Mouse (Mus musculus) C2C12 (cell line): ENCODE results near the gene Spdye4b. TPM values are rescaled to one million over a fixed set of nuclear protein-coding genes. Genes with fewer than 3 reads are reported as not detected.
"Not testable (repeated sequence)": the region's sequence is repeated elsewhere in the genome, so short reads cannot be mapped to it uniquely, and the experiment has no call there.

Source experiments
- H3K27me3 ChIP-seq: one replicate; pipeline ENCODE4 v1.6.1; 2011; ENCODE audit not compliant: control insufficient read depth, insufficient read depth, insufficient read length
- H3K36me3 ChIP-seq: one replicate; pipeline ENCODE4 v1.6.1; 2011; ENCODE audit not compliant: control insufficient read depth, insufficient read depth
- H3K4me3 ChIP-seq: one replicate; pipeline ENCODE4 v1.5.1; 2011; ENCODE audit warnings: mild to moderate bottlenecking, control low read depth; ENCODE audit not compliant: poor library complexity, insufficient read depth, severe bottlenecking
- H3K79me2 ChIP-seq: one replicate; pipeline ENCODE4 v1.6.1; 2011; ENCODE audit not compliant: control insufficient read depth, insufficient read depth
- H3K79me3 ChIP-seq: one replicate; pipeline ENCODE4 v1.6.1; 2011; ENCODE audit warnings: low read depth, control low read depth
- H3ac ChIP-seq: one replicate; pipeline ENCODE3; 2011; ENCODE audit warnings: low read depth; ENCODE audit not compliant: control insufficient read depth, insufficient read length
- CEBPB ChIP-seq: IDR thresholded peaks from one replicate; pipeline ENCODE4 v1.6.1; 2011; ENCODE audit warnings: low read depth, mild to moderate bottlenecking, control low read depth, moderate library complexity
- CTCF ChIP-seq: IDR thresholded peaks from one replicate; pipeline ENCODE4 v1.5.1; 2011; ENCODE audit not compliant: control insufficient read depth, insufficient read depth, insufficient read length
- FOSL1 ChIP-seq: IDR thresholded peaks from one replicate; pipeline ENCODE4 v1.8.0; 2011; ENCODE audit warnings: mild to moderate bottlenecking, low read length; ENCODE audit not compliant: poor library complexity, insufficient read depth, severe bottlenecking
- MAX ChIP-seq: IDR thresholded peaks from one replicate; pipeline ENCODE4 v1.6.1; 2011; ENCODE audit warnings: mild to moderate bottlenecking, control low read depth
- MYOD1 ChIP-seq: IDR thresholded peaks from one replicate; pipeline ENCODE4 v1.6.1; 2011; ENCODE audit warnings: low read depth; ENCODE audit not compliant: control insufficient read depth, insufficient read length
- MYOG ChIP-seq: IDR thresholded peaks from one replicate; pipeline ENCODE4 v1.6.1; 2011; ENCODE audit not compliant: control insufficient read depth, insufficient read length; ENCODE audit errors: extremely low read depth
- USF1 ChIP-seq: IDR thresholded peaks from one replicate; pipeline ENCODE4 v1.6.1; 2011; ENCODE audit warnings: low read depth, mild to moderate bottlenecking, control low read depth, moderate library complexity
- polyA plus RNA-seq: library from polyadenylated mRNA; unstranded; fragments of >200 nt; fragmentation: generic; extraction: Trizol; gene quantifications from one replicate; pipeline ENCODE4 v1.2.1, GENCODE M21; 2012; ENCODE audit warnings: missing spikeins

Spdye4b gene
- polyA plus RNA-seq, 1 experiment = not detected

DNA sequence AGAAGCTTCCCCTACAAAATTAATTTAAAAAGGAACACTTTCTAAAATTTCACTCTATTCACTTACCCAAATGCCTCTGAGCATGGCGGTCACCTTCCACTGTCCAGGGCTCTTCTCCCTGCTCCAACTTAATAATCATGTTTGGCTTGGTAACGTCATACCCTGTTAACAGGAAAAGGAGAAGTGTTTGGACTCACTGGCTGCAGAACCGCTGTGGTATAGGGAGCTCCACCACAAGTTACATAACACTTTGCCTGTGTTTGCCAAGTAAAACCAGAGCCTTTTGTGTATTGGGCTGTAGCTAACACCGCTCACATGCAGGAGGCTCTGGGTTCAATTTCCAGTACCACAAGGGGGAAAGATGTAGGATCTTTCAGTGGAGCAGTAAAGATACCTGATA lies 4.8 kb upstream of the Spdye4b start:
- H3K36me3 ChIP-seq = peaks cover 60% of the 10 kb centered on the region
- TF ChIP-seq USF1 = no peak
- TF ChIP-seq CTCF = no peak
- TF ChIP-seq CEBPB = no peak
- no peak for TF ChIP-seq MYOG
- TF ChIP-seq FOSL1 = no peak
- no peak for TF ChIP-seq MAX
- no peak for TF ChIP-seq MYOD1

DNA sequence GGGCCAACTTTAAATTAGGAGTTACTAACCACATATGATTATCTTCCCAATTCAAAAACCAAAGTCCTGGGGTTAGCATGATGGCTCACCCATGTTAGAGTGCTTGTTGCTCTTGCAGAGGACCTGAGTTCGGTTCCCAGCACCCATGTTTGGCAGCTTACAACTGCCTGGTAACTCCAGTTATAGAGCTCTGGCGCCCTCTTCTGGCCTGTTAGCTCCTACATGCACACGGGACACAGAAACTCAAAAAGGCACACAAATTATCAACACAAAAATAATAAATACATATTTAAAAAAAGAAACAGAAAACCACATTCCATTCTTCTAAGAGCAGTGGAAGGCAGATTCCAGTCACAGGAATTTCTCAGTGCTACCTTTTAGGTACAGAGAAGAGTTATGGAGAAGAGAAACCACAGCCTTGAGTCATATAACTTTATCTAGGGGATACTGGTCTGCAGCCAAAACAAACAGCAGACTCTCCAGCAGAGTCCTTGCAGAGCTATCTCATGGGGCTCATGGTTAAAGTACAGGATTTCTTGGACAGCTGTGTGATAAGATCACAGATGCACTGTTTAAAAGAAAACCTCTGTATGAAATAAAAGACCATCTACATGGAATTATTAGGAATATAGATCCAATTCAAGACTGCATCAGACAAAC lies 3.1 kb upstream of the Spdye4b start:
- TF ChIP-seq USF1 = no peak
- peak; percentile 19 for TF ChIP-seq MYOD1
- Histone ChIP-seq H3K27me3 (no peaks in the 10 kb centered on the region), H3ac (no peak overlapping the region), H3K36me3 (peaks cover 47% of the 10 kb centered on the region), H3K79me2 (no peaks in the 10 kb centered on the region), H3K4me3 (no peak overlapping the region), H3K79me3 (peaks cover 4% of the 10 kb centered on the region)

More for the DNA sequence above, 4.8 kb upstream of the Spdye4b start:
- Histone ChIP-seq H3K79me3 (peaks cover 4% of the 10 kb centered on the region), H3K4me3 (no peak overlapping the region), H3ac (no peak overlapping the region), H3K79me2 (no peaks in the 10 kb centered on the region), H3K27me3 (no peaks in the 10 kb centered on the region)

DNA sequence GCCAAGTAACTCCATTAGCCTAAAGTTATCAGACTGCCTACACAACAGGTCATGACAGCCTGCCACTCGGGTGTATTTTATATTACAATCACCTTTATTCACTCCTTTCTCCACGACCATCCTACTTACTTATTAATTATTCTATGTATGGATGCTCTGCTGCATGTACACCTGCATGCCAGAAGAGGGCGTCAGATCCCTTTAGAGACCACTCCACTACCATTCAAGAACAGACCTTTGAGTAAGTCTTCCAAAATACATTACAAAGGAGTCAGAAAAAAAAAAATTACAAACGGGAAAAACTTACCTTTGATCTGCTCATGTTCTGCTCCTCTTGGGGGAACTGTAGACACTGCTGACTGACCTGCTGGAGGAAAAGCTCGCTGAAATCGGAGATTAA lies 1.6 kb upstream of the Spdye4b start:
- Histone ChIP-seq H3K36me3 (peaks cover 32% of the 10 kb centered on the region), H3ac (no peak overlapping the region), H3K27me3 (no peaks in the 10 kb centered on the region), H3K79me2 (no peaks in the 10 kb centered on the region), H3K79me3 (peaks cover 4% of the 10 kb centered on the region), H3K4me3 (no peak overlapping the region)
- TF ChIP-seq MYOG (no peak), CTCF (no peak), MAX (no peak), CEBPB (no peak), MYOD1 (no peak), USF1 (no peak), FOSL1 (no peak)

DNA sequence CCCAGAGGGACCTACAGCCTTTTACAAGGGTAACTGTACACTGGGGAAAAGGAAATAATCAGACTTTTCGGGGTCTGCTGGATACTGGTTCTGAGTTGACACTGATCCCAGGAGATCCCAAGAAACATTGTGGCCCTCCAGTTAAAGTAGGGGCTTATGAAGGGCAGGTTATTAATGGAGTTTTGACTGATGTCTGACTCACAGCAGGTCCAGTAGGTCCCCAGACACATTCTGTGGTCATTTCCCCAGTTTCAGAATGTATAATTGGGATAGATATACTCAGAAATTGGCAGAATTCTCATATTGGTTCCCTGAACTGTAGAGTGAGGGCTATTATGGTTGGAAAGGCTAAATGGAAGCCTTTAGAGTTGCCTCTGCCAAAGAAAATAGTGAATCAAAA lies 7.2 kb downstream of the Spdye4b start:
- H3K79me2 ChIP-seq, H3K36me3 ChIP-seq, H3K79me3 ChIP-seq, H3ac ChIP-seq, H3K4me3 ChIP-seq: not testable (repeated sequence)
- H3K27me3 ChIP-seq = peaks cover 10% of the 10 kb centered on the region

DNA sequence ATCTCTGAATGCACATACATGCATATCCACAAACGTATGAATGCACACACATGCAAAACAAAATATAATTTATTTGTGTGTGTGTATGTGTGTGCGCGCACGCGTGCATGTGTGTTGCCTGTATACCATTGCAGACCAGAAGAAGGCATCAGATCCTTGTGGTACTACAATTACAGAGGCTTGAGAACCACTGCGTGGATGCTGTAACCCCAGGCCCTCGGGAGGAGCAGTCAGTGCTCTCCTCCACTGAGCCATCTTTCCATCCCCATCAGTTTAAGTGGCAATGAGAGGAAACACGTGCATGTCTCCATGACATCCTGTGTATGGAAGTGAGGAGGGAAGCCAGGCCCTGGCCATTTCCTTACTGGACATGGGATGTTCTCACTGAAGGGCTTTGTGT lies 12.0 kb downstream of the Spdye4b start:
- H3ac ChIP-seq = no peak overlapping the region
- no peaks in the 10 kb centered on the region for H3K36me3 ChIP-seq
- H3K27me3 ChIP-seq = peaks cover 17% of the 10 kb centered on the region
- no peak for TF ChIP-seq FOSL1
- H3K79me3 ChIP-seq = no peaks in the 10 kb centered on the region
- no peak overlapping the region for H3K4me3 ChIP-seq
- no peaks in the 10 kb centered on the region for H3K79me2 ChIP-seq

DNA sequence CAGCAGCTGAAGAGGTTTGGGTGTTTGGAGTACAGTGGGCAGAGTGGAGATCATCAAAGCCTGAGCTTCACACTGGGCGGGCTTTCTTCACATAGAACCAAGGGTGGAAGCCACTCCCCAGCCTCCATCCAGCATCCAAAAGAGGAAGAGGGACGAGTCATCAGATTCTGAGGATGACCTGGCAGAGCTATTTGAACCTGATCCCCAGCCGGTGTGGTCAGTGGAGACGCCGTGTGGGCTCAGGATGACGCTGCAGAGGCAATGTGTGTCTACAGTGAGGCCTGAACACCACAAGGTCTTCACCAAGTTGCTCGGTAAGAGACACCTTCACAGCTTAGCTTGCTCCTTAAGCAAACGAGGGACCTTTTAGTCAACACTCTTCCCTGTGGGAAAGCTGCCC lies 13.9 kb downstream of the Spdye4b start:
- not testable (repeated sequence) for H3K36me3 ChIP-seq, H3K79me2 ChIP-seq, H3K79me3 ChIP-seq, H3K4me3 ChIP-seq, H3ac ChIP-seq
- peaks cover 17% of the 10 kb centered on the region for H3K27me3 ChIP-seq

DNA sequence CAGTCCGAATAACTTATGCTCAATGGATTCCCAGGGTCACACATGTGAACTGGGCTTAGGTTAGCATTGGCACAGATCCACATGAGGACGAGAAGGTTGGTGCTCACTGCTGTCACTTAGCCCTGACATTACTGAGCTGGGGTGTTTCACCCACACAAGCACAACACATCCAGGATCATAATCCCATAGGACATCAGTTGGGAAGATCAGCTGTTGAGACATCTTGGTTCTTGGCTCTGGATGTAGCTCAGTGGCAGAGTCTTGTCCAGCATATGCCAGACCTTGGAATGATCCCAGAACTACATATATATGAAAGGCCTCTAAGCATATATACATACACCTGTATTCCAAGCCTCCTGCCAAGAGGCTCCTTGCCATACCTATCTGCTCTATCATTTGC lies 14.3 kb downstream of the Spdye4b start:
- Histone ChIP-seq H3K4me3 (no peak overlapping the region), H3K79me3 (no peaks in the 10 kb centered on the region), H3K27me3 (peaks cover 17% of the 10 kb centered on the region), H3K79me2 (no peaks in the 10 kb centered on the region), H3ac (no peak overlapping the region), H3K36me3 (no peaks in the 10 kb centered on the region)
- no peak for TF ChIP-seq CEBPB
- TF ChIP-seq MYOD1 = no peak
